Mouse (Mus musculus) kidney, embryonic 14.5 days (tissue): ENCODE data around the gene Fgf9. TPM values are rescaled to one million over a fixed set of nuclear protein-coding genes. Genes with fewer than 3 reads are reported as not detected.
A peak's percentile ranks its signal among the peaks of the same experiment; 100 is the strongest.

Experiments used
- ATAC-seq: fragments of 200-750 bp; cut with Nextera tagmentation; 2 replicates; pipeline ENCODE4 v1.8.0; 2017; ENCODE audit warnings: moderate number of reproducible peaks, mild to moderate bottlenecking, moderate TSS enrichment, moderate library complexity; ENCODE audit not compliant: low FRiP score, low TSS enrichment
- H3K27ac ChIP-seq: fragments of 300-500 bp; sonication (generic); 2 replicates; pipeline ENCODE4 v1.5.1; 2014; ENCODE audit warnings: low read depth, mild to moderate bottlenecking, low read length, moderate library complexity, mixed read lengths
- H3K27me3 ChIP-seq: fragments of 300-500 bp; sonication (generic); 2 replicates; pipeline ENCODE4 v1.6.1; 2014; ENCODE audit warnings: mild to moderate bottlenecking, low read length; ENCODE audit not compliant: control insufficient read depth, insufficient read depth
- H3K36me3 ChIP-seq: fragments of 300-500 bp; sonication (generic); 2 replicates; pipeline ENCODE4 v1.6.1; 2014; ENCODE audit warnings: low read length, mixed read lengths; ENCODE audit not compliant: control insufficient read depth, insufficient read depth
- H3K4me1 ChIP-seq: fragments of 300-500 bp; sonication (generic); 2 replicates; pipeline ENCODE4 v1.6.1; 2014; ENCODE audit warnings: low read length, mixed read lengths; ENCODE audit not compliant: control insufficient read depth, insufficient read depth
- H3K4me2 ChIP-seq: fragments of 300-500 bp; sonication (generic); replicated peaks from 2 replicates; pipeline ENCODE4 v1.6.1; 2014; ENCODE audit warnings: low read depth, mild to moderate bottlenecking, low read length
- H3K4me3 ChIP-seq: fragments of 300-500 bp; sonication (generic); 2 replicates; pipeline ENCODE4 v1.5.1; 2014; ENCODE audit warnings: mild to moderate bottlenecking, low read length
- H3K9ac ChIP-seq: fragments of 300-500 bp; sonication (generic); 2 replicates; pipeline ENCODE4 v1.6.1; 2014; ENCODE audit warnings: low read depth, mild to moderate bottlenecking, low read length, moderate library complexity
- H3K9me3 ChIP-seq: fragments of 300-500 bp; sonication (generic); 2 replicates; pipeline ENCODE4 v1.6.1; 2016; ENCODE audit warnings: low read length; ENCODE audit not compliant: control insufficient read depth
- WGBS: fragments of 180-500 bp; shearing (Covaris S2); extraction: QIAGEN DNeasy Blood & Tissue Kit; methylation state at CpG from one replicate; pipeline ENCODE4 v1.1.7; 2014; 5-methylcytosine and 5-hydroxymethylcytosine counted together
- polyA plus RNA-seq: library from polyadenylated mRNA; unstranded; fragments of >200 nt; fragmentation: Nextera tagmentation; extraction: Ambion mirVana; gene quantifications from 2 replicates; pipeline ENCODE4 v1.2.1, GENCODE M21; 2014

Fgf9 gene
- polyA plus RNA-seq, 1 experiment from 2014 or later = 7.1 TPM

DNA sequence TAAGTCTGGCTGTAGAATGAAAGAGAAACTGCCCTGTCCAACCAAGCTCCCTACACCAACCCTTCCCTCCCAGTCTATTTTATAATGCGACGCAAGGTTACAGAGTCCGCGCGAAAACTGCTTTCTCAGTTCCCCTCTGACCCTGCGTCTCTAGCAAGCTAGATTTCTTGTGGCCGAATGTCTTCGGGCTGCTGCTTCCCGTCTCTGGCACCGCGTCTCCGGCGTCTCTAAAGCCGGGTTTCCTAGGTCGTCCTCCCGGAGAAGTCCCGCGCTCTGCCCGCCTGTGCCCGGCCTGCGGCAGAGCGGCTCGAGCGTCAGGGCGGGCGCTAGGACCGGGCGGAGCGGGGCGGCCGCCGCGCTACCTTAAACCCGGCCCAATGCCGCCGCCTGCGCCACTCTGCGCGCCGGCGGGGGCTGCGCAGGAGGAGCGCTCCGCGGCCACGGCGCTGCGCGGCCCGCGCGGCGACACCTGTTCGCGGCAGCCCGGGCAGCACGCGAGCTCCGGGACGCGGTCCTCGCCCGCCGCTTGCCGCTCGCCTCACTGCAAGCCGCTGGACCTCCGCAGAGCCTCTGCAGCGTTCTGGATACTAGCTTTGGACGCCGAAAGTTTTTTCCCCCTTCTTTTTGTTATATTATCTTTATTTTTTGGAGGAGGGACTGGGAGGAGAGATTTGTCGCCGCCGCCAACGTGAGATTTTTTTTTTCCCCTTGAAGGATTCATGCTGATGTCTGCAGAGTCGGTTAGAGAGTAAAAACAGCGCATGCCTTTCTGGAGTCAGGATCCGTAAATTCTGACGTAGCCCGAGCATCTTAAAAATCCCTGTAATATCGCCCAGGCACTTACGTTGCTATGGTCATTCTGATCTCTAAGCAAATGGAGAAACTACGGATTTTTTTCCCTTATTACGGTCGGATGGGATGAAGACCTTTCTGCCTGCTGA lies 1.8 kb downstream of the Fgf9 start:
- ATAC-seq = peak; percentile 79
- Histone ChIP-seq H3K4me2 (peak overlapping the region; percentile 95), H3K4me1 (peaks cover 10% of the 10 kb centered on the region; the same call in 1 of the 2 replicates), H3K36me3 (no peaks in the 10 kb centered on the region), H3K27me3 (peaks cover 47% of the 10 kb centered on the region), H3K27ac (peak overlapping the region; percentile 51; the same call in 1 of the 2 replicates), H3K9me3 (no peaks in the 10 kb centered on the region), H3K9ac (peak overlapping the region; percentile 74), H3K4me3 (peak overlapping the region; percentile 54)
- WGBS = under 1% methylated on average over 84 of the region's 85 CpGs

DNA sequence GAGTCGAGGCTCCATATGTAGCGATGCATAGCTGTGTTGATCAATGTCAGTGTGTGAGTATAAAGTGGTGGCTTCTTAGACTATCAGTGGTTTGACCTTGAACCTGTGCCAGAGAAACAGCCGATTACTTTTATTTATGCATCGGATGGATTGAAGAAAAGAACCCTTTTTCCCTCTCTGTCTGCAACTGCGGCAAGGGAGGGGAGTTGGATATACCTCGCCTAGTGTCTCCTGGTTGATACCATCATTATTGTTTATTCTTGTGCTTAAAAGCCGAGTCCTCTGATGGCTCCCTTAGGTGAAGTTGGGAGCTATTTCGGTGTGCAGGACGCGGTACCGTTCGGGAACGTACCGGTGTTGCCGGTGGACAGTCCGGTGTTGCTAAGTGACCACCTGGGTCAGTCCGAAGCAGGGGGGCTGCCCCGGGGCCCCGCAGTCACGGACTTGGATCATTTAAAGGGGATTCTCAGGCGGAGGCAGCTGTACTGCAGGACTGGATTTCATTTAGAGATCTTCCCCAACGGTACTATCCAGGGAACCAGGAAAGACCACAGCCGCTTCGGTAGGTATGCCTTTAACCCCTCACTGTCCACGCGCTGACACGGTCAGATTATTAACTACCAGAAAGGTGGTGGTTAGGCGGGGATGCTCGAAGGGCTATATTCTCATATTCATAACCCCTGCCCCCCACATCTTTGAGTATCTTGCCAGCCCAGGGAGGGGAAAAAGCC lies 2.6 kb downstream of the Fgf9 start:
- Histone ChIP-seq H3K4me2 (peak overlapping the region; percentile 95), H3K9ac (peak overlapping the region; percentile 7), H3K4me1 (peaks cover 10% of the 10 kb centered on the region; the same call in 1 of the 2 replicates), H3K9me3 (no peaks in the 10 kb centered on the region), H3K4me3 (peak overlapping the region; percentile 54), H3K27me3 (peaks cover 53% of the 10 kb centered on the region), H3K36me3 (no peaks in the 10 kb centered on the region), H3K27ac (no peak overlapping the region)
- no peak for ATAC-seq
- WGBS = under 1% methylated on average over 29 of the region's 29 CpGs

DNA sequence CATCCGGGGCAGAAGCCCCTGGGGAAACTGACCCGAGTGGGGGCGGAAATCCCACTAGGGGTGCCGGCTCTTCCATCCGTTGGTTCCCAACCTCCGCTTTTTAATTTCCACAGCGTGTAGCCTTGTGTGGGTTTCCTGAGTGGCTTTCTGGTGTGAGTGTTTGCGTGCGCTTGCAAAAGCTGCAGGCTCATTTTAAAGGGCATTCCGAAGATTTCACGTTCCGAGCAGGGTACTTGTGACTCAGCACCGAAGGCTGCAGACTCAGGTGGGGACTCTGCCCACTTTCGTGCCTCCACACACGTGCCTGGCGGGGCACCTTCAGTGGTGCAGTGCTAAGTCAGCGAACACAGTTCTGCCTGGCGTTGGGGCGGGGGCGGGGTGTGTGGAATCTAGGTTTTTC lies 3.6 kb downstream of the Fgf9 start:
- H3K36me3 ChIP-seq = no peaks in the 10 kb centered on the region
- no peaks in the 10 kb centered on the region for H3K9me3 ChIP-seq
- no peak overlapping the region for H3K27ac ChIP-seq
- H3K9ac ChIP-seq = peak overlapping the region; percentile 63
- H3K4me3 ChIP-seq = peak overlapping the region; percentile 54
- no peak for ATAC-seq
- peak overlapping the region; percentile 95 for H3K4me2 ChIP-seq
- peaks cover 10% of the 10 kb centered on the region; the same call in 1 of the 2 replicates for H3K4me1 ChIP-seq
- 1% methylated on average over 20 of the region's 20 CpGs for WGBS
- H3K27me3 ChIP-seq = peaks cover 59% of the 10 kb centered on the region

DNA sequence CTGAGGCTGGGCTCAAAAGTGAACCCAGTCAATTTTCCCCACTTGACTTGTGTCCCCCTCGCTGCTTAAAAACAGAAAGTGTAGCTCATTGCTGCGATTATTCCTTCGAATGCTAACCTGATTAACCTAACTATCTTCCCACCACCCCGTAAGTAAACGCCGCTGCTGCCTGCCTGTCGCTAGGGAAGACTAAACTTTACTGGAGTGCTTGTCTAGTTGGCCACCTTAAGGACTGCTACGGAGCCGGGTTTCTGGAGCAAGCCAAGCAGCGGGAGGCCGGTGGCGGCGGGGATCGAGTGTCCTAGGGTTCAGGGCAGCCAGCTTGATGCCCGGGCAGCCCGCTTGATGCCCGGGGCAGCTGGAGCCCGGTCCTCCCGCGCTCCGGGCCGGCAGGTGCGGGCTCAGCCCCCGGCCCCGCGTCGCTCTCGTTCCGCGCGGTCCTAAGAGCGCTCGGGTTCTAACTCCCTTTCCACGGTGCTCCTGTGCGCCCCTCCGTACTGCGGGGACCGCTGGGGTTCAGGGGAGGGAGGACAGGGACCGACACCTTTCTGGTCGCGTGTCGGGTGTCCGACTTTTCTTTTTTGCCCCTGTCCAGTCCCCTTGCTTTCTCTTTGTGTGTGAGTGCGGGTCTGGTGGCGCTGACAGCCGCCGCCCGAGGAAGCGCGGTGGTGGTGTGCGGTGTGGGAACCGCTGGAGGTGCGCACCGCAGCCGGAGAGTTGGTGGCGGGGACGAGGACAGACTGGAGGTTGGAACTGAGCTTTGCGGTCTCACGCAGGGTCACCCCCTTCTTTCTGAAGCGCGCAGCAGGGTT lies 4.5 kb downstream of the Fgf9 start:
- no peaks in the 10 kb centered on the region for H3K9me3 ChIP-seq
- H3K4me2 ChIP-seq = peak overlapping the region; percentile 95
- H3K4me3 ChIP-seq = peak overlapping the region; percentile 54
- H3K36me3 ChIP-seq = no peaks in the 10 kb centered on the region
- peak overlapping the region; percentile 63 for H3K9ac ChIP-seq
- no peak for ATAC-seq
- H3K4me1 ChIP-seq = peaks cover 10% of the 10 kb centered on the region; the same call in 1 of the 2 replicates
- peak overlapping the region; percentile 30; the same call in 1 of the 2 replicates for H3K27ac ChIP-seq
- H3K27me3 ChIP-seq = peaks cover 50% of the 10 kb centered on the region
- under 1% methylated on average over 58 of the region's 61 CpGs for WGBS

DNA sequence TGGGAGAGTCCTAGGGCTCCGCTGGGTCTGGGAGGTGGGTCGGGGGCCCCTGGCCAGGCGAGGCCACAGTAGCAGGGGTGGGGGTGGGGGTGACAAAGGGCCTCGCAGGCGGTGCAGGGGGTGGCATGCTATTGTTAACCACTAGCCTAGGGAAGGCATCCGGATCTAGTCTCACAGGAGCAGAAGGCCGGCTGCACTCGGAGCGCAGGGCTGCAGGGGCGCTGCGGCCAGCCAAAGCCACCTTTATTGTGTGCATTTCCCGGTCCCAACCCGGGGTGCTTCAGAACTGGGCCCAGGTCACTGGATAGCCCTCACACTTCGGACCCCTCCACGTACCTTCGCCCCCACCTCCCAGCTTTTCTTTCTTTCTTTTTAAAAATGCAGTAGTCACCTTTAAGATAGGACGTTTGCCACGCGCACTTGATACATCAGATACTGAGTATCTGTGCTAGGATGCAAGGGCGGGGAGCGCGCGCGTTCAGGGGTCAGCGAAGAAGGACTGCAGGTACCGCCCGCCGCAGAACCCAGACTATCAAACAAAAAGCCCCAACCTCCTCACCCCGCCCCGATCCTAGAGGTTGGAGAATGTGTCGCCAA lies 5.2 kb downstream of the Fgf9 start:
- peak; percentile 16 for ATAC-seq
- Histone ChIP-seq H3K4me2 (peak overlapping the region; percentile 95), H3K4me3 (peak overlapping the region; percentile 54), H3K27ac (peak overlapping the region; percentile 30; the same call in 1 of the 2 replicates), H3K36me3 (no peaks in the 10 kb centered on the region), H3K27me3 (peaks cover 49% of the 10 kb centered on the region), H3K9me3 (no peaks in the 10 kb centered on the region), H3K4me1 (peaks cover 10% of the 10 kb centered on the region; the same call in 1 of the 2 replicates), H3K9ac (peak overlapping the region; percentile 63)
- under 1% methylated on average over 31 of the region's 31 CpGs for WGBS

DNA sequence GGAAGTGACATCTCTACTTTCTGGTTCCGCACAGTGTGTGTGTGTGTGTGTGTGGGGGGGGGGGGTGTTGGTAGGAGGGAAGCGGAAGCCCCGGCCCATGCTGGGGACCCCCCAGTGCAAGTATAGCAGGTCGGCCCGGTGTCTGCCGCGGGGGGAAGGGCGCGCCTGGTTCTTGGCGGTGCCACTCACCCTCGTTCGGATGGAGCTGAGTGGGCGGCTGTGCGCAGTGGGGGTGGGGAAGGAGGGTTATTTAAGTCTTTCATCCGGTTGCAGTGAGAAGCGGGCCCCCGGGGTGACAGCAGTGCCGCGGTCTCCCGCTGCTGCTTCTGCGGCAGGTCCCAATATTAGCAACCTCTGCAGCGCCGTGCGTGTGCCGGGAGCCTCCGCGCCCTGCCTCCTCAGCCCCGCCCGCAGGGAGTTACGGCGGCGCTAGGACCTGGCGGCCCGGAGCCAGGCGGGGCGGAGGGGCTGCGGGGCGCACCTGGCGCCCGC lies 5.7 kb downstream of the Fgf9 start:
- H3K27ac ChIP-seq = peak overlapping the region; percentile 48
- peak; percentile 64 for ATAC-seq
- H3K4me3 ChIP-seq = peak overlapping the region; percentile 54
- peak overlapping the region; percentile 95 for H3K4me2 ChIP-seq
- peaks cover 10% of the 10 kb centered on the region; the same call in 1 of the 2 replicates for H3K4me1 ChIP-seq
- H3K36me3 ChIP-seq = no peaks in the 10 kb centered on the region
- no peaks in the 10 kb centered on the region for H3K9me3 ChIP-seq
- H3K9ac ChIP-seq = peak overlapping the region; percentile 63; the same call in 1 of the 2 replicates
- peaks cover 48% of the 10 kb centered on the region for H3K27me3 ChIP-seq
- WGBS = under 1% methylated on average over 28 of the region's 40 CpGs

DNA sequence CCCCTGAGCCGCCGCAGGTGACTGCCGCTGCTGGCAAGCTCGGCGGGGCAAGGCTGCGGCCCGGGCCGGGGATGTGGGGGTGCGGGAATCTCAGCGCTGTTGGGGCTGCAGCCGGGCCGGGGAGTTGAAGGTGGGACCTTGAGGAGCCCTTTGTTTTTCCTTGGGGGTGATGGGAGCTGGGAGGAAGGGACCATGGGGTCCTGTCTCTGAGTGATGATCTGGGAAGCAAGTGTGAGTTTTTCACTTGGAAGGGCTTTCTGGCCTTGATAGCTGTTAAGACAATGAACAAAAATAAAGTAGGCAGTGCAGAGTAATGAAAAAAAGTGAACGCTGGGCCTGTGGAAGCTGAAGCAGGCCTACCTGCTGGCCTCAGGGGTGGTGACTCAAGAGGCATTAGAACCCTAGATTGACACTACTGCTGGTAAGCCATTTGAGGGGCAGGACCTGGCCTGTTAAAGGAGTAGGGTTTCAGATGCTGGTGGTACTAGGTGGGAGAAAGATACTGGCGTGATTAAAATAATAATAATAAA lies 6.4 kb downstream of the Fgf9 start:
- ATAC-seq = no peak
- Histone ChIP-seq H3K4me2 (peak overlapping the region; percentile 95), H3K27me3 (peaks cover 47% of the 10 kb centered on the region), H3K4me3 (peak overlapping the region; percentile 54), H3K27ac (peak overlapping the region; percentile 48), H3K9me3 (no peaks in the 10 kb centered on the region), H3K4me1 (peaks cover 10% of the 10 kb centered on the region; the same call in 1 of the 2 replicates), H3K9ac (peak overlapping the region; percentile 63), H3K36me3 (no peaks in the 10 kb centered on the region)
- WGBS = 6% methylated on average over 14 of the region's 14 CpGs

DNA sequence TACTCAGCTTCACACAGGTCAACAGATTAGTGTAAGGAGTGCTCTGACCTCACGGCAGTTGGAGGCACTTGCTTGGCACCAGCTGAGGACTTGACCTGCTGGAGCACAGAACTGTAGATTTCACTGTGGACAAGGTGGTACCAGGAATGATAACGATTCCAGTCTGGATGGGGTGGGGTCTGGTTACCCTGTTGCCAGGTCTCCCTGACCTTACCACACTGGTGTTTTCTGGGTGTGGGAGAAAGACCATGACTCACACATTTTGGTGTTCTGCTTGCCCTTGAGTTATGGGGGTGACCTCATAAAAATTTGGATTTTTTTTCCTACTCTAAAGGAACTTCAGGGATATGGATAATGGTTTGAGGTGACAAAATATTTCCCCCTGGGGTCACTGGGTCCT lies 9.1 kb downstream of the Fgf9 start:
- H3K4me3 ChIP-seq = no peak overlapping the region
- no peaks in the 10 kb centered on the region for H3K9me3 ChIP-seq
- peaks cover 30% of the 10 kb centered on the region for H3K27me3 ChIP-seq
- H3K4me1 ChIP-seq = peaks cover 10% of the 10 kb centered on the region; the same call in 1 of the 2 replicates
- no peak for ATAC-seq
- H3K9ac ChIP-seq = no peak overlapping the region
- H3K27ac ChIP-seq = no peak overlapping the region
- H3K4me2 ChIP-seq = no peak overlapping the region
- H3K36me3 ChIP-seq = no peaks in the 10 kb centered on the region
- WGBS = 73% methylated on average over 2 of the region's 2 CpGs
